Mouse (Mus musculus) olfactory bulb, adult 2 months (tissue): ENCODE results near the gene Ctcf.

Source experiments
- CTCF ChIP-seq: fragments of 200-500 bp; IDR thresholded peaks from 2 replicates; pipeline ENCODE4 v1.5.1; 2012; ENCODE audit warnings: low read depth, mild to moderate bottlenecking, low read length, moderate library complexity; ENCODE audit not compliant: insufficient read depth
- POLR2A ChIP-seq: fragments of 200-500 bp; IDR thresholded peaks from 2 replicates; pipeline ENCODE4 v1.6.1; 2012; ENCODE audit warnings: mild to moderate bottlenecking, low read depth, low read length, moderate library complexity; ENCODE audit not compliant: insufficient read depth

DNA sequence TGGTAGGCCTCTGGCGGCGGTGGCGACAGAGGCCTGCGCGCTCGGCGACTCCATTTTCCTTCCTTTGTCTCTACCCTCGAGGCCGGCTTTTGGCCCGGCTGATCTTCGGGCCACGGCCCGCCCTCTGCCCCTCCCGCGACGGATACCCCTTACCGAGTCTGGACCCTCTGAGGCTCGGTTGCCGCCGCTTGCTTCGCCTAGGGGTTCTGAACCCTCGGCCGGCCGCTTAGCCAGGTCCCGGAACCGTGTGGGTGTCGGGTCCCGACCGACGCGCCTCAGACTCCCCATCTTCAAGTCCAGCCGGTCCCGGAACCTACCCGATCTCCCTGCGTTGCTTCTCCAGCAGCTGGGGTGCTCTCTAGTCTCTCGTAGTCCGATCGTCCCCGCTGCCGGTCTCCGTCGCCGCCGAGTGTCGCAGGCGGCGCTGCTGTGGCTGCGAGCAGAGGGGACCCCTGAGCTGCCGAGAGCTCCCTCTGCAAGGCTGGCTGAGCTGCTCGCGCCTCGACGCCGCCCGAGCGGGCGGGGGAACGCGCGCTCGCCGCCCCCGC is 669 bp downstream of the Ctcf start, which contains the start of gene Agrp:
- TF ChIP-seq POLR2A, result peak; percentile 70
- TF ChIP-seq CTCF, result no peak; the same call in 1 of the 2 replicates
